Mouse (Mus musculus): Measurements from ENCODE around the gene Brpf1. TPM values are rescaled to one million over a fixed set of nuclear protein-coding genes. Genes with fewer than 3 reads are reported as not detected.

The Brpf1 gene
- polyA plus RNA-seq, 1 experiment from 2014 or later, result 21.4 TPM

GRCm38 (mm10) chr6:113284931-113285330, 22.0 kb upstream of the Brpf1 start:
- H3K4me3 ChIP-seq (replicated peaks), result no peak overlapping the region
- H3K36me3 ChIP-seq, result peaks cover 3% of the 10 kb centered on the region; the same call in 1 of the 2 replicates
- no peak overlapping the region for H3K27ac ChIP-seq
- 75% methylated on average over 3 of the region's 3 CpGs for WGBS
- no peak overlapping the region for H3K9ac ChIP-seq (replicated peaks)
- no peak for ATAC-seq
- no peak overlapping the region for H3K4me2 ChIP-seq (replicated peaks)
- peaks cover 14% of the 10 kb centered on the region for H3K4me1 ChIP-seq (replicated peaks)
- no peaks in the 10 kb centered on the region for H3K9me3 ChIP-seq
- H3K27me3 ChIP-seq, result peaks cover 47% of the 10 kb centered on the region

- H3K9ac ChIP-seq (replicated peaks), result no peak overlapping the region
Observed at GRCm38 (mm10) chr6:113286316-113286715, 20.6 kb upstream of the Brpf1 start.

GRCm38 (mm10) chr6:113287236-113287635, 19.7 kb upstream of the Brpf1 start:
- WGBS, result 60% methylated on average over 4 of the region's 4 CpGs
- Histone ChIP-seq H3K9me3 (no peaks in the 10 kb centered on the region), H3K4me1 (replicated peaks) (peaks cover 9% of the 10 kb centered on the region), H3K36me3 (no peaks in the 10 kb centered on the region), H3K4me3 (replicated peaks) (no peak overlapping the region), H3K27ac (no peak overlapping the region), H3K9ac (replicated peaks) (no peak overlapping the region), H3K27me3 (peaks cover 30% of the 10 kb centered on the region), H3K4me2 (replicated peaks) (no peak overlapping the region)
- ATAC-seq, result no peak

More at GRCm38 (mm10) chr6:113286316-113286715, 20.6 kb upstream of the Brpf1 start:
- no peak overlapping the region for H3K27ac ChIP-seq
- H3K36me3 ChIP-seq, result no peaks in the 10 kb centered on the region
- peaks cover 39% of the 10 kb centered on the region for H3K27me3 ChIP-seq
- H3K9me3 ChIP-seq, result no peaks in the 10 kb centered on the region
- H3K4me3 ChIP-seq (replicated peaks), result no peak overlapping the region
- no peak overlapping the region for H3K4me2 ChIP-seq (replicated peaks)
- WGBS, result 68% methylated on average over 1 of the region's 1 CpGs
- H3K4me1 ChIP-seq (replicated peaks), result peaks cover 14% of the 10 kb centered on the region
- ATAC-seq, result no peak

GRCm38 (mm10) chr6:113289346-113289745, 17.6 kb upstream of the Brpf1 start:
- peaks cover 8% of the 10 kb centered on the region; the same call in 1 of the 2 replicates for H3K27me3 ChIP-seq
- no peak overlapping the region for H3K27ac ChIP-seq
- no peak for ATAC-seq
- H3K4me2 ChIP-seq (replicated peaks), result no peak overlapping the region
- H3K36me3 ChIP-seq, result no peaks in the 10 kb centered on the region
- WGBS, result 95% methylated on average over 15 of the region's 15 CpGs
- H3K9me3 ChIP-seq, result no peaks in the 10 kb centered on the region
- no peak overlapping the region for H3K4me3 ChIP-seq (replicated peaks)
- H3K9ac ChIP-seq (replicated peaks), result no peak overlapping the region
- H3K4me1 ChIP-seq (replicated peaks), result no peaks in the 10 kb centered on the region

GRCm38 (mm10) chr6:113290346-113290745, 16.6 kb upstream of the Brpf1 start:
- H3K4me3 ChIP-seq (replicated peaks), result no peak overlapping the region
- no peaks in the 10 kb centered on the region for H3K36me3 ChIP-seq
- ATAC-seq, result peak; percentile 53; the same call in 1 of the 2 replicates
- H3K9me3 ChIP-seq, result no peaks in the 10 kb centered on the region
- H3K9ac ChIP-seq (replicated peaks), result no peak overlapping the region
- H3K27ac ChIP-seq, result no peak overlapping the region
- WGBS, result 73% methylated on average over 6 of the region's 6 CpGs
- H3K27me3 ChIP-seq, result no peaks in the 10 kb centered on the region
- no peaks in the 10 kb centered on the region for H3K4me1 ChIP-seq (replicated peaks)
- H3K4me2 ChIP-seq (replicated peaks), result no peak overlapping the region

GRCm38 (mm10) chr6:113292938-113293337, 14.0 kb upstream of the Brpf1 start:
- 75% methylated on average over 5 of the region's 5 CpGs for WGBS
- no peak overlapping the region for H3K27ac ChIP-seq

GRCm38 (mm10) chr6:113296046-113296445, 10.9 kb upstream of the Brpf1 start:
- H3K36me3 ChIP-seq, result no peaks in the 10 kb centered on the region
- H3K4me1 ChIP-seq (replicated peaks), result no peaks in the 10 kb centered on the region
- no peak for ATAC-seq
- no peak overlapping the region for H3K4me2 ChIP-seq (replicated peaks)
- H3K9me3 ChIP-seq, result no peaks in the 10 kb centered on the region
- no peak overlapping the region for H3K27ac ChIP-seq
- H3K4me3 ChIP-seq (replicated peaks), result no peak overlapping the region
- no peaks in the 10 kb centered on the region for H3K27me3 ChIP-seq
- no peak overlapping the region for H3K9ac ChIP-seq (replicated peaks)
- 80% methylated on average over 2 of the region's 2 CpGs for WGBS

More at GRCm38 (mm10) chr6:113292938-113293337, 14.0 kb upstream of the Brpf1 start:
- no peaks in the 10 kb centered on the region for H3K27me3 ChIP-seq
- H3K36me3 ChIP-seq, result no peaks in the 10 kb centered on the region
- no peak overlapping the region for H3K9ac ChIP-seq (replicated peaks)
- H3K4me1 ChIP-seq (replicated peaks), result no peaks in the 10 kb centered on the region
- H3K4me2 ChIP-seq (replicated peaks), result no peak overlapping the region
- H3K4me3 ChIP-seq (replicated peaks), result no peak overlapping the region
- H3K9me3 ChIP-seq, result no peaks in the 10 kb centered on the region
- ATAC-seq, result no peak

- Histone ChIP-seq H3K4me3 (replicated peaks) (no peak overlapping the region), H3K9ac (replicated peaks) (no peak overlapping the region), H3K27ac (no peak overlapping the region), H3K4me2 (replicated peaks) (no peak overlapping the region), H3K27me3 (no peaks in the 10 kb centered on the region), H3K4me1 (replicated peaks) (no peaks in the 10 kb centered on the region), H3K36me3 (no peaks in the 10 kb centered on the region), H3K9me3 (no peaks in the 10 kb centered on the region)
- ATAC-seq, result no peak
- WGBS, result 77% methylated on average over 4 of the region's 4 CpGs
Observed at GRCm38 (mm10) chr6:113296639-113297038, 10.3 kb upstream of the Brpf1 start.

- Histone ChIP-seq H3K36me3 (no peaks in the 10 kb centered on the region), H3K9me3 (no peaks in the 10 kb centered on the region), H3K4me2 (replicated peaks) (no peak overlapping the region), H3K9ac (replicated peaks) (no peak overlapping the region), H3K4me3 (replicated peaks) (no peak overlapping the region), H3K27ac (no peak overlapping the region), H3K4me1 (replicated peaks) (peaks cover 4% of the 10 kb centered on the region), H3K27me3 (no peaks in the 10 kb centered on the region)
- WGBS, result 79% methylated on average over 5 of the region's 5 CpGs
- no peak for ATAC-seq
Observed at GRCm38 (mm10) chr6:113301350-113301749, 5.6 kb upstream of the Brpf1 start.

- no peak for ATAC-seq
- Histone ChIP-seq H3K4me3 (replicated peaks) (no peak overlapping the region), H3K27me3 (no peaks in the 10 kb centered on the region), H3K9me3 (no peaks in the 10 kb centered on the region), H3K4me2 (replicated peaks) (no peak overlapping the region), H3K4me1 (replicated peaks) (peaks cover 4% of the 10 kb centered on the region), H3K36me3 (no peaks in the 10 kb centered on the region), H3K27ac (no peak overlapping the region), H3K9ac (replicated peaks) (no peak overlapping the region)
- 27% methylated on average over 3 of the region's 3 CpGs for WGBS
Observed at GRCm38 (mm10) chr6:113302258-113302657, 4.7 kb upstream of the Brpf1 start.

- no peaks in the 10 kb centered on the region for H3K9me3 ChIP-seq
- peak overlapping the region; percentile 100 for H3K4me2 ChIP-seq (replicated peaks)
- peak overlapping the region; percentile 93 for H3K9ac ChIP-seq (replicated peaks)
- no peaks in the 10 kb centered on the region for H3K27me3 ChIP-seq
- peaks cover 31% of the 10 kb centered on the region for H3K4me1 ChIP-seq (replicated peaks)
- peaks cover 15% of the 10 kb centered on the region for H3K36me3 ChIP-seq
- H3K27ac ChIP-seq, result peak overlapping the region; percentile 98
- peak; percentile 99 for ATAC-seq
- under 1% methylated on average over 48 of the region's 50 CpGs for WGBS
- peak overlapping the region; percentile 98 for H3K4me3 ChIP-seq (replicated peaks)
Observed at GRCm38 (mm10) chr6:113306322-113306985, 483 bp upstream of the Brpf1 start.

- ATAC-seq, result peak; percentile 2; the same call in 1 of the 2 replicates
- Histone ChIP-seq H3K27me3 (no peaks in the 10 kb centered on the region), H3K9me3 (no peaks in the 10 kb centered on the region), H3K36me3 (peaks cover 21% of the 10 kb centered on the region), H3K27ac (peak overlapping the region; percentile 98), H3K9ac (replicated peaks) (peak overlapping the region; percentile 93), H3K4me1 (replicated peaks) (peaks cover 31% of the 10 kb centered on the region), H3K4me2 (replicated peaks) (peak overlapping the region; percentile 100), H3K4me3 (replicated peaks) (peak overlapping the region; percentile 98)
- under 1% methylated on average over 33 of the region's 34 CpGs for whole genome bisulfite sequencing
Observed at GRCm38 (mm10) chr6:113307481-113308121, 664 bp downstream of the Brpf1 start.
